Mouse (Mus musculus) ES-E14 (cell line): Measurements from ENCODE around the gene Ptprj. TPM values are rescaled to one million over a fixed set of nuclear protein-coding genes. Genes with fewer than 3 reads are reported as not detected.
A peak's percentile ranks its signal among the peaks of the same experiment; 100 is the strongest.

ENCODE experiments used
- DNase-seq: peaks from one replicate; pipeline ENCODE4 v3.0.0-alpha.2; 2013; ENCODE audit warnings: low read depth, low spot score
- H3K27ac ChIP-seq: 2 replicates; pipeline ENCODE4 v1.5.1; 2012; ENCODE audit warnings: low read depth, mild to moderate bottlenecking, low read length, moderate library complexity, mixed read lengths; ENCODE audit not compliant: poor library complexity, insufficient read depth, severe bottlenecking
- H3K36me3 ChIP-seq: 2 replicates; pipeline ENCODE4 v1.6.1; 2012; ENCODE audit warnings: mild to moderate bottlenecking, low read length, moderate library complexity, mixed read lengths; ENCODE audit not compliant: control insufficient read depth, poor library complexity, insufficient read depth, severe bottlenecking
- H3K4me1 ChIP-seq, 2 experiments: fragments of 150-350 bp in 1 of 2; sonication (generic) in 1 of 2; 2 replicates each; pipeline ENCODE4 v1.6.1; 2012; ENCODE audit warnings: low read length in 2 of 2, mild to moderate bottlenecking in 1 of 2, mixed read lengths in 1 of 2; ENCODE audit not compliant: control insufficient read depth in 2 of 2, insufficient read depth in 2 of 2, poor library complexity in 1 of 2
- H3K4me3 ChIP-seq, 2 experiments: fragments of 150-350 bp in 1 of 2; sonication (generic) in 1 of 2; 2 replicates each; pipeline ENCODE4 v1.5.1; 2012; ENCODE audit warnings: low read length in 2 of 2, low read depth in 1 of 2, mild to moderate bottlenecking in 1 of 2, mixed read lengths in 1 of 2; ENCODE audit not compliant: insufficient read depth in 1 of 2, poor library complexity in 1 of 2, severe bottlenecking in 1 of 2
- H3K9ac ChIP-seq: 2 replicates; pipeline ENCODE4 v1.6.1; 2012; ENCODE audit warnings: low read depth, mild to moderate bottlenecking, low read length, mixed read lengths; ENCODE audit not compliant: poor library complexity, insufficient read depth, severe bottlenecking
- H3K9me3 ChIP-seq: fragments of 150-350 bp; sonication (generic); 2 replicates; pipeline ENCODE4 v1.6.1; 2012; ENCODE audit warnings: low read depth, mild to moderate bottlenecking, low read length; ENCODE audit not compliant: control insufficient read depth, insufficient read depth
- CHD2 ChIP-seq: IDR thresholded peaks from 2 replicates; pipeline ENCODE4 v1.6.1; 2014; ENCODE audit warnings: mild to moderate bottlenecking, low read depth, low read length, inconsistent platforms
- HCFC1 ChIP-seq: IDR thresholded peaks from 2 replicates; pipeline ENCODE4 v1.6.1; 2012; ENCODE audit warnings: low read length, inconsistent platforms, borderline replicate concordance; ENCODE audit not compliant: insufficient read depth
- MAFK ChIP-seq: IDR thresholded peaks from 2 replicates; pipeline ENCODE4 v1.6.1; 2014; ENCODE audit warnings: mild to moderate bottlenecking, low read depth, low read length, inconsistent platforms; ENCODE audit not compliant: insufficient read depth
- ZC3H11A ChIP-seq: IDR thresholded peaks from 2 replicates; pipeline ENCODE4 v1.6.1; 2012; ENCODE audit warnings: low read depth, mild to moderate bottlenecking, inconsistent platforms, low read length, borderline replicate concordance
- ZNF384 ChIP-seq: IDR thresholded peaks from 2 replicates; pipeline ENCODE4 v1.6.1; 2012; ENCODE audit warnings: low read depth, low read length, inconsistent platforms
- in situ Hi-C, 2 experiments: fragments of 600-800 bp; cut with MboI; formaldehyde crosslinking; loops; one replicate each; pipeline ENCODE4 v1.15.1; 2025; ENCODE audit warnings: low sequenced_read_pairs in 2 of 2, inconsistent platforms in 1 of 2; ENCODE audit not compliant: unreplicated experiment in 2 of 2
- total RNA-seq: library from RNA; depleted of rRNA; stranded (reverse); fragments of 300-350 nt; gene quantifications from 2 replicates; pipeline ENCODE4 v1.2.3, GENCODE M21; 2012

The Ptprj gene
- total RNA-seq, 1 experiment, result 10.7 TPM

DNA sequence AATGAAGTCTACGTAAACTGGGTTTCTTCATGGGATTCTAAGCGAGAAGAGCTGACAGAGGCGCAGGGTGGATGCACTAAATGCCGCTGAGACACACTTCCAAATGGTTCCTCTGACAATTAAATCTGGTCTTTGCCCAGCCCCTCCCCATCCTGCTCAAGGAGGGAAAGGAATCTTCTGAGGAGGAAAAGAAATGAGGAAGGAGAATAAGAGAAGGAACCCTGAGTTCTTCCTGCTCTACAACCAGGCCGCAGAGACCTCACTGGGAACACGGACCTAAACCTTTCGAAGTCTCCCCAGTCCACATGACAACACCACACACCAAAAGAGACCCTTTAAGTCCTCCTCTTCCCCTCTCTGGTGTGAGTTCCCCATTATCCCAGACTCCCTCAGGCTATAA lies 101.9 kb downstream of the Ptprj start:
- Histone ChIP-seq H3K36me3 (no peaks in the 10 kb centered on the region), H3K9me3 (no peaks in the 10 kb centered on the region), H3K4me1 (peaks cover 0 to 10% of the 10 kb centered on the region in 2 experiments; a peak in 1 of 4 replicates), H3K27ac (no peak overlapping the region), H3K9ac (no peak overlapping the region), H3K4me3 (no peak overlapping the region)
- no peak for TF ChIP-seq HCFC1
- in situ Hi-C loops, result no loop called here
- DNase-seq, result no peak

DNA sequence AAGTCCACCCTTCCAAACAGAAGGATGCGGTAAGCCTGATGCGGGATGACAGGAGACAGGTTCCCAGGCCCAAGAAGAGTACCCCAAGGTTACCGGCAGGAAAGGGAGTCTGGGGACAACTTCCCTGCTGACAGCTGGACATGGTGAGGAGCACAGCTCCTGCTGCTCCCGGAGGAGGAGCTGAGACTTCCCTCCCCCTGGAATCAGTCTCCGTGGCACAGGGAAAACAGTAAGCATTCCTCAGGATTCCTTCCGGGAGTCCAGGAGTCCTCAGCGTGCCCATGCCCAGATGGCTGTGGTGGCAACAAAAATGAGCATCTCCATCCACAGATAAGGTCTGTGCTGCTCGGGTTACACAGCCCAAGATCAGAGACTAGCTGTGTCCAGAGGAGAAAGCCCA lies 102.8 kb downstream of the Ptprj start:
- H3K27ac ChIP-seq, result no peak overlapping the region
- H3K4me1 ChIP-seq, result peaks cover 0 to 8% of the 10 kb centered on the region in 2 experiments; a peak in 1 of 4 replicates
- no peaks in the 10 kb centered on the region for H3K36me3 ChIP-seq
- no peak for DNase-seq
- H3K9me3 ChIP-seq, result no peaks in the 10 kb centered on the region
- no peak overlapping the region for H3K4me3 ChIP-seq
- TF ChIP-seq HCFC1 (no peak), ZNF384 (no peak), CHD2 (no peak), ZC3H11A (no peak), MAFK (no peak)
- H3K9ac ChIP-seq, result no peak overlapping the region
- in situ Hi-C loops, result no loop called here

DNA sequence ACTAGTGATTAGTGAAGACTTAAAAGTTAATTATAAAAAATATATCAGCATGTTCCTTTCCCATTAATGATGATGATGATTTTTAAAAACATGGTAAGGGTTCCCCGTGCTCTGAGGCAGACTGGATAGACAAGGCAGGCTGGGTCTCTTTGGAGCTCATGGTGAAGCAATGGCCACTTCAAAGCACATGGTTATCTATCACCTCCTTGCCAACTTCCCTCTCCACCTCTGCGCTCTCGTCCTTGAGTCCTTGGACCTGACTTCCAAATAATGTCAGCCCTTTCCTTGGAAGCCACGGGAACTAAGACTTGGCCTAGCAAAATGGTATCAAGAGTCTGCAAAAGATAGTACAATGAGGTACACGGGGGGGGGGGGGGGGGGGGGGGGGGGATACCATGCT lies 103.7 kb downstream of the Ptprj start:
- Histone ChIP-seq H3K9ac (no peak overlapping the region), H3K9me3 (no peaks in the 10 kb centered on the region), H3K27ac (no peak overlapping the region), H3K4me3 (no peak overlapping the region), H3K36me3 (no peaks in the 10 kb centered on the region), H3K4me1 (peaks cover 0 to 4% of the 10 kb centered on the region in 2 experiments; a peak in 1 of 4 replicates)
- TF ChIP-seq MAFK (no peak), HCFC1 (no peak), ZNF384 (no peak), CHD2 (no peak), ZC3H11A (no peak)
- in situ Hi-C loops, result no loop called here
- DNase-seq, result no peak

DNA sequence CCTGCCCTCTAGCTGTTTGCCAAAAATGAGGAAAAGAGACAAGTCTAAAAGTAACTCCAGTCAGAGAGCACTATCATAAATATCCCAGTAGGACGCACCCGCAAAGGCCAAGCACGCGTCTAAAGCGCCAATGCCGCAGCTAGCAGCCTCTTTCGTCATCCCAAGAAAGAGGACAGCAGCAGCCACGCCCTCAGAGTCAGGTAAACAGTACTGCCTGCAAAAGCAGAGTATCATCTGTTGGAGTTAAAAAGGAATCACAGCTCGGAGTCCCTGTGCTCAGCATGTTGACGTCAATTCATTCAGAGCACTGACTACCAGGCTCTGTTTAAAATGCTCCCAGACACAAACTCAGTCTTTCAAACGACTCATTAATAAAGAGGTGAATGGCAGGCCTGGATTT lies 104.1 kb downstream of the Ptprj start:
- H3K9ac ChIP-seq, result no peak overlapping the region
- no peak for TF ChIP-seq MAFK
- TF ChIP-seq CHD2, result no peak
- no peak for TF ChIP-seq HCFC1
- TF ChIP-seq ZC3H11A, result no peak
- no peak for TF ChIP-seq ZNF384
- no peak overlapping the region for H3K4me3 ChIP-seq
- no peak for DNase-seq
- H3K4me1 ChIP-seq, result peaks cover 0 to 4% of the 10 kb centered on the region in 2 experiments; a peak in 1 of 4 replicates
- in situ Hi-C loops, result no loop called here
- no peak overlapping the region for H3K27ac ChIP-seq
- no peaks in the 10 kb centered on the region for H3K9me3 ChIP-seq
- H3K36me3 ChIP-seq, result no peaks in the 10 kb centered on the region

DNA sequence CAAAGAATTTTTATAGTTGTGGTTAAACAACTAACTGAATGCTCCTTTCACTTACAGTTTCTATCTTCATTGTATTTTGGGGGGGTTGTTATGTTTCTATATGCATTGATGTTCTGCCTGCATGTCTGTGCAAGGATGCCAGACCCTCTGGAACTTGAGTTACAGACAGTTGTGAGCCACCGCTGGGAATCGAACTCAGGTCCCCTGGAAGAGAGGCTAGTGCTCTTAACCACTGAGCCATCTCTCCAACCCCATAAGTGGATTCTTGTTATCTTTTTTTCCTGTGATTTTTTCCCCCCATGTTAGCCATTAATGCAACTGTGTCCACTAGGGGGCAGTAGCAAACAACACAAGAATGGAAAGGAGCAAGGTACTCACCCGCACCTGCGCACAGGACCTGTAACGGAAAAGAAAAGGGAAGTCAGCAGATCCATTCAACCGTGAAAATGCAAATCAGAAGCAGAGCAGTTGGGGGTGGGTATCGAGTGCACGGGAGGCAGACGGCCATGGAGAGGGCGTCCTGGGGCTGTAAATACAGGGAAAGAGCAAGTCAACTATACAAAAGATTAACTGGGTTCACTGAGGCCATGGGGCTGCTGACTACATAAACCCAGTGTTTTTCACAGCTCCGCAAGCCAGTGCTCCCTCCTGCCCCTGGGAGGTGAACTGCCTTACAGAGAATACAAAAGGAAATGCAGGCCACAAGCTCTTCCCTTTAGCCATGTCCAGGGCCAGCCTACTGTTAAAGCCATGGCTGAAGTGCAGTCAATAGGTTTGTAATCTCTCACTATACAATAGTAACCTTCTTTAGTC lies 105.6 kb downstream of the Ptprj start:
- Histone ChIP-seq H3K4me1 (peaks cover 0 to 6% of the 10 kb centered on the region in 2 experiments; a peak in 1 of 4 replicates), H3K9ac (peak overlapping the region; percentile 63; the same call in 1 of the 2 replicates), H3K4me3 (peak overlapping the region; percentile 24 to 25; a peak in 1 of 4 replicates), H3K36me3 (no peaks in the 10 kb centered on the region), H3K9me3 (no peaks in the 10 kb centered on the region), H3K27ac (peak overlapping the region; percentile 76; the same call in 1 of the 2 replicates)
- DNase-seq, result peak; percentile 96
- in situ Hi-C loops, result no loop called here
- TF ChIP-seq ZNF384, result no peak
- peak; percentile 72 for TF ChIP-seq MAFK
- peak; percentile 74; the same call in 1 of the 2 replicates for TF ChIP-seq ZC3H11A
- TF ChIP-seq HCFC1, result no peak
